Mouse (Mus musculus): Measurements from ENCODE around the gene Manba. TPM values are rescaled to one million over a fixed set of nuclear protein-coding genes. Genes with fewer than 3 reads are reported as not detected.

The Manba gene
- total and polyA plus RNA-seq, 3 experiments: 30.9 to 35.2 (median 31.5) TPM

DNA sequence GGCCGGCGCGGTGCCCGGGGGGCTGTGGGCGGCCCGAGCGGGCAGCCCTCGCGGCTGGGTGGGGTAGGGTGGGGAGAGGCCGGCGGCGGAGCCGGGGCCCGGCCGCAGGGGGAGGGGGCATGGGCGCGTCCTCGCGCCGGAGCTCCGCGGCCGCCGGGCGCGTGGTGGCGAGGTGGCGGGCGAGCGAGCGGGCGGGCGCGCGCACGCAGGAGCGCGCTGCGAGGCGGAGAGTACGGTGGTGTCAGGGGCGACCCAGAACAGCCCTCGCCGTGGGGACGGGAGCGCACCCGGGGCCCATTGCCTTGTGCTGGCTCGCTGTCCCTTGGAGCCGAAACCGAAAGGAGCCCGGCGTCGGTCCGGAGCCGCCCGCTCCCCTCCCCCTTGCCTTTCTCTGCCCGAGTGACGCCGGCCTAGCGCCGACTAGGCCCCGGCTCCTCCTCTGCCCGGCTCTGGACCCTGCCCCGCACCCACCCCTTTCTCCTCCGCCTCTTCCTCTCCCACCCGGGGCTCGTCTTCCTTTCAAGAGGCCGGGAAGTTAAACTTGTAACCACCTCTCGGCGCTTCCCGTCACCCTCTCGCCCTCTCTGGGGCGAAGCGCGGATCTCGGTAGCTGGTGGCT is 46.4 kb upstream of the Manba start (continued):
- TF ChIP-seq USF1 (IDR thresholded peaks at IDR 0.05; ENCODE audit: low read depth, low read length) (no peak), ZC3H11A (IDR thresholded peaks at IDR 0.05; ENCODE audit: low read depth, low read length) (no peak)

DNA sequence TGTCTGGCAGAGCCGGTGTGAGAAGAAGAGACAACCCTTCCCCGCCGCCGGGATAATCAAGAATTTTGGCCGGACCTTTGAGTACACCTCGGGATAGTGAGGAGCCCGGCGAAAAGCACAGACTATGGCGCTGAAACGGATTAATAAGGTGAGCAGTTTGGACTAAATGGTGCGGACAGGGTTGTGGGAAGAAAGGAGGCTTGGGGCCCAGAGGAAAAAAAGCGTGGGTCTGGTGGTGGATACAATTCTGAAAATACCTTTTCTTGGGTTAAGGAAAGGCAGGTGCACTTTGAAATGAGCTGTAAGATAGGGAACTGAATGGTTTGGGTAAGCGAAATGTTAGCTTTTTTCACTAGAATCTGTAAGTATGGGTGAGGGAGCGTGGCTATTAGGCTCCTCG is 45.8 kb upstream of the Manba start:
- TF ChIP-seq RAD21 (IDR thresholded peaks at IDR 0.05; ENCODE audit: low read depth, low read length) (no peak), USF2 (conservative IDR thresholded peaks at IDR 0.05; ENCODE audit: low read depth, low read length) (no peak), EP300 (IDR thresholded peaks at IDR 0.05; ENCODE audit: low read length) (no peak), CHD1 (IDR thresholded peaks at IDR 0.05; ENCODE audit: low read depth, low read length) (peak; percentile 35), JUN (IDR thresholded peaks at IDR 0.05; ENCODE audit: insufficient read depth, low read depth, low read length) (no peak), CTCF (conservative IDR thresholded peaks at IDR 0.05 in 1 of 2, IDR thresholded peaks at IDR 0.05 in 1 of 2; ENCODE audit: low read depth in 2 of 2, low read length in 2 of 2) (no peak), BHLHE40 (IDR thresholded peaks at IDR 0.05; ENCODE audit: low read depth, low read length) (no peak), IRF4 (IDR thresholded peaks at IDR 0.05; ENCODE audit: low read depth, low read length) (no peak), MAZ (IDR thresholded peaks at IDR 0.05; ENCODE audit: low read depth, low read length) (0 out of 2 replicates have a peak, but pooled peaks have one; percentile 23), ZKSCAN1 (IDR thresholded peaks at IDR 0.05; ENCODE audit: borderline replicate concordance, low read depth, low read length) (no peak), ZMIZ1 (IDR thresholded peaks at IDR 0.05; ENCODE audit: low read depth, low read length) (no peak), ELF1 (IDR thresholded peaks at IDR 0.05; ENCODE audit: low read depth, low read length) (no peak), PAX5 (IDR thresholded peaks at IDR 0.05; ENCODE audit: low read length) (no peak), ZC3H11A (IDR thresholded peaks at IDR 0.05; ENCODE audit: low read depth, low read length) (no peak), HCFC1 (IDR thresholded peaks at IDR 0.05; ENCODE audit: low read depth, low read length) (no peak), ETS1 (conservative IDR thresholded peaks at IDR 0.05; ENCODE audit: low read depth, low read length) (no peak), NRF1 (IDR thresholded peaks at IDR 0.05; ENCODE audit: low read depth, low read length) (no peak), CHD2 (IDR thresholded peaks at IDR 0.05; ENCODE audit: low read length) (no peak; the same call in 1 of the 2 replicates), MYC (IDR thresholded peaks at IDR 0.05; ENCODE audit: low read depth, low read length) (no peak), POLR2AphosphoS2 (IDR thresholded peaks at IDR 0.05; ENCODE audit: low read depth, low read length) (peak; percentile 93; the same call in 1 of the 2 replicates), UBTF (IDR thresholded peaks at IDR 0.05; ENCODE audit: low read depth, low read length) (no peak), MXI1 (IDR thresholded peaks at IDR 0.05; ENCODE audit: low read depth, low read length) (peak; percentile 74; the same call in 1 of the 2 replicates)
- H3K27me3 ChIP-seq (replicated peaks): no peaks in the 10 kb centered on the region
- peak overlapping the region; percentile 96 for H3K27ac ChIP-seq (ENCODE audit: insufficient read depth, low read depth)
- H3K36me3 ChIP-seq (replicated peaks in 1 of 2; ENCODE audit: control insufficient read depth in 1 of 2, insufficient read depth in 1 of 2, low read length in 1 of 2): peaks cover 7 to 53% of the 10 kb centered on the region in 2 experiments
- in situ Hi-C loops (cut with MboI; ENCODE audit: low pct_ligation_motif_present, low pct_unique_long_range_greater_than_20kb, low sequenced_read_pairs): no loop called here
- H3K79me2 ChIP-seq (replicated peaks; ENCODE audit: control insufficient read depth, extremely low read depth, insufficient read depth, poor library complexity, severe bottlenecking): peaks cover 39% of the 10 kb centered on the region
- peak overlapping the region; percentile 98 for H3K9ac ChIP-seq (ENCODE audit: insufficient read depth, low read depth)
- dilution Hi-C loops (cut with MboI; ENCODE audit: extremely low pct_ligation_motif_present, extremely low pct_unique_long_range_greater_than_20kb, low sequenced_read_pairs): no loop called here
- H3K4me3 ChIP-seq (replicated peaks in 1 of 3; ENCODE audit: low read depth in 2 of 3, low read length in 2 of 3, poor library complexity in 1 of 3): peak overlapping the region; percentile 81 to 94 (median 83)
- H3K4me2 ChIP-seq (ENCODE audit: insufficient read depth, low read depth, poor library complexity, severe bottlenecking): peak overlapping the region; percentile 38
- peaks cover 0 to 47% of the 10 kb centered on the region in 2 experiments; a peak in 2 of 4 replicates for H3K4me1 ChIP-seq (ENCODE audit: control insufficient read depth in 1 of 2, insufficient read depth in 2 of 2)
- no peaks in the 10 kb centered on the region for H3K9me3 ChIP-seq (replicated peaks; ENCODE audit: low read length)
- DNase-seq (ENCODE audit: extremely low read depth): no peak

Measured in CH12.LX (cell line).